Mouse (Mus musculus) cerebral cortex, adult 2 months (tissue): Measurements from ENCODE around the gene Tbx6.

Experiments
- WGBS: fragments of 180-500 bp; shearing (Covaris S2); methylation state at CpG from one replicate; pipeline ENCODE4 v1.1.7; 2018; 5-methylcytosine and 5-hydroxymethylcytosine counted together

The Tbx6 gene

GRCm38 (mm10) chr7:126816494-126816893 lies 35.2 kb downstream of the Tbx6 start:
- WGBS: 83% methylated on average over 8 of the region's 8 CpGs

DNA sequence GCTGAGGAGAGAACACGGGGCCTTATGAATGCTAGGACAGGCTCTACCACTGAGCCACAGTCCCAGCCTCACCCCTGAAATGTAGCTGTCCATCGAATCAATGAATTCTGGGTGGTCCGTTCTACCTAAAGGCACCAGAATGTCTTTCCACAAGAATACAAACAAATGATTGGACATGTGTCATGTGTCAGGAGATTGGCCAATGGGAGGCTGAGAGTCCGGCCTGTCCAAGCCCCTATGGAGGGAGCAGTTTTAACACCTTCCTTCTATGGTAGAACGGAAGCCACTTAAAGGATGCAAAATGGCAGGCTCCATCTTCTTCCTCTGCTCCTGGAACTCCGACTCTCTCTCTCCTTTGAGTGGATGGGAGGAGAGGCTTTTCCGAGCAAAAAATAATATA lies 36.3 kb downstream of the Tbx6 start:
- 87% methylated on average over 7 of the region's 7 CpGs for WGBS

GRCm38 (mm10) chr7:126818818-126819217 lies 37.5 kb downstream of the Tbx6 start:
- 35% methylated on average over 1 of the region's 1 CpGs for WGBS

DNA sequence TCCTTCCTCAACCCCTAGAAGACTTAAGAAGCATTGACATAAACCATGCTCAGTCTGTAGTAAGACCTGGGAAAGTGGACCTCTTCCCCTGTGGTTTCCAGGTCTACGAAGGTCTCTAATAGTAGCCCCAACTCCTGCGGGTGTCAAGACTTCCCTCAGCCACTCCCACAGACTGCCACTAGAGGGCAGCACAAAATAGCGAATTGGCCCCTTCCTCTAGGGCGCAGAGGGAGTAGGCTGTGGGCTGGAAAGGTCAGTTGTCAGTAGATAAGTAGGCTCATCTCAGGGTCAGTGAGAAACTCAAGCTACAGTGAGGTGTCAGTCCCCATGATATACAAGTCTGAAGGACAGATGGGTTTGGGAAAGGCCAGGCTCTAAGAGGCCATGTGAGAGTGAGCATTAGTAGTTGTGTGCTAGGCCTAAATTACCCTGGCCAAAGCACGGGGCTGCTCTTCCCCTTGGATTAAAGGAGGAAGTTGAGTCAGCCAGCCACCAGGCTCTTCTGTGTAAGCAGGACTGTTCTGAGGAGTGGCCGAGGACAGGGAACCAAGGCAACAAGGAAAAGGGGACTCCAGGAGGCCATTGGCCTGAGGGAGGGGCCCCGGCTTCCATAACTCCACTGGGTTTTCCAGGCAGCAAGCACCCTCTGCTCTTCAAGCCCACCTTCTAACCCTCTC lies 40.7 kb downstream of the Tbx6 start:
- 23% methylated on average over 7 of the region's 7 CpGs for WGBS

DNA sequence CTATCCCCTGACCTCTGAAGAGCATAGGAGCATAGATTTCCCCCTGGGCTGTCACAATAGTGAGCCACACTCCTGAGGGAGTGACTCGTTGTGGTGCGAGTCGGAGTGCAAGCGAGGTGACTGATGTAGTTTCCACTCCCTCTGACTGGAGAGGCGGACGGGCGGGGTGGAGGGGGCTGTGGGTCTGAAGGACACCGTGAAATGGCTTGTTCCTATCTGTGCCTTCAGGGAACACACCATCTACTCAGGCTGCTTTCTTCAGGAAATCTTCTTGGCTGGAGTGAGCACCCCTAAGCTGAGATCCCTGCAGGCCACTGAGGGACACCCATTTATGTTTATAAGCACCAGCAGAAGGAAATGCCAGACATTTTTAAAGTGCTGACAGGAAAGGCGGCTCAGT lies 41.5 kb downstream of the Tbx6 start:
- WGBS: 26% methylated on average over 9 of the region's 9 CpGs

- 1% methylated on average over 11 of the region's 19 CpGs for WGBS
Observed at GRCm38 (mm10) chr7:126823202-126823711, 42.0 kb downstream of the Tbx6 start.

GRCm38 (mm10) chr7:126823940-126824339 lies 42.7 kb downstream of the Tbx6 start:
- 21% methylated on average over 10 of the region's 10 CpGs for WGBS

DNA sequence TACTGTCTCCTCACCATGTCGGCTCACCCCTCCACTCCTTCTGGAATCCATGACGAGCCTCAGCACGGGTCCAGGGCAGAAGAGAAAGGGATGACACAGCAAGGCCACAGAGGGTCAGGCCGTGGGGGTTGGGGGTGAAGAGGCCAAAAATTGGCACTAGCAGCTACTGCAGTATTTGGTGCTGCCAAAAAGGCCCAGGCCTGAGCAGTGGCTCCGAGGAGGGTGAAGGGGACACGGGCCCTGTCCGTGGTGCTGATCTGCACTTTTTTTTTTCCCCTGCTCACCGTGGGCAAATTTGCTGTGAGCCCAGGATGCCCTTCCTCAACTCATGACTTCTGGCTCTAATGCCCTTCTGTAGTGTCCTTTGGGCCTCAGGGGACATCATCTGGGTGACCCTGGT lies 44.1 kb downstream of the Tbx6 start:
- 37% methylated on average over 8 of the region's 8 CpGs for WGBS

DNA sequence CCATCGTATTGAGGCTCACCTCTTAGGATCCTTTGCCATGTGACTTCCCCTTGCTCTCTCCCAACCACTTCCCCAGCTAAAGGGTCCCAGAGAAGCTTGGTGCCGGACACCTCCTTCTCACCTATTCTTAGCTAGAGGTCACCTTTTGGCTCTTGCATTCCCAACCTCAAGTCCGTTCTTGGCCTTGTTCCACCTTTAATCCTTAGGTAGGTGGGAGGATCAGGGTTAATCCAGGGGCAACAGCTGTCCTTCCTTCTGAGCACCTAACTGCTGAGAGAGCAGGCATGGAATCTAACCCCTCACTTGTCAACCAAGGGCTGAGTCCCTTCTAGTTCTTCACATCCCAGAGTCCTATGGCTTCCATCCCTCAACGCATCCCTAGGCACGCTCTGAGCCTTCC lies 44.7 kb downstream of the Tbx6 start:
- 76% methylated on average over 5 of the region's 5 CpGs for WGBS

DNA sequence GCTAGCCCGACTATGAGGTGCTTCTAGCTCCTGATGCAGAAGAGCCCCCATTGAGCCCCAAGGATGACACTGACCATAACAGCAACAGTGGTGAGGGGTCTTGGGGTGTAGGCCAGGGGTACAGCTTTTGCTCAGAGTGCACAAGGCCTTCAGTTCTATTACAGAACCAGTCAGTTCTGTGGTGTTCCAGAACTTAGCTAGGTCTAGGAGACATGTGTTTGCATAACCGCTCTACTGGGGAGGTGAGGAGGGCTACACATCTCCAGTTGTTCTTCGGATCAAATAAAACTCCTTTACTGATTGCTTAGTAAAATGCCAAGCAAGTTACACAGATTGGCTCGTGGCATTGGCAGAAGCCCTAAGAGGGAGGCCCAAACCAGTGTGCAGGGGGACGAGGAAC lies 50.3 kb downstream of the Tbx6 start, which contains the start of gene 4930451I11Rik:
Gene 4930451I11Rik (minus strand): TSS at position 101 of the 400 bp plus-strand sequence.
- 36% methylated on average over 5 of the region's 5 CpGs for WGBS

DNA sequence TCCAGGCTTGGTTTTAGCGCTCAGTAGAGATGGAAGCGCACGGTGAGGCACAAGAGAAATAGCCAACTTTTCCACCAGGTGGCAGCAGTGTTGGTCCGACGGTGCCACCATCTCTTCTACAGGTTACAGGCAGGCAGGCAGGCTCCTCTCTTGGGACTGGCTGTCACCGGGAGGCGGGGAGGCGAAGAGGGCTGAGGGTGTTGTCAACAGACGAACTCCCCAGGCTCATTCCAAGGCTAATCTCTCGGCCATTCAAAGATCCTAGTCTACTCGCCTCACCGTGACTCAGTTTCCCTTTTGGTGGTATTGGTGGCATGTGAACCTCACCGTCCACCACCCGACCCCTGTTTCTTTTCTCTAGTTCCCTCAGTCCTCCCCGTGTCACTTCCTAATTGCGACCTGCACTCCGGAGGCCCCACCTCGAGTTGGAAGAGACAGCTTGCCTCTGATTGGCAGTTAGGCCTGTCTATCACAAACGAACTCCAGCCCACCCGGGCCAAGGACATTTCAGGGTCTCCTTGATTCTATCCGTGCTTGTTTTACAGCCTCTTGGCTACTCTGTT lies 50.8 kb downstream of the Tbx6 start:
- WGBS: 1% methylated on average over 21 of the region's 21 CpGs

GRCm38 (mm10) chr7:126833294-126833693 lies 52.0 kb downstream of the Tbx6 start:
- 97% methylated on average over 1 of the region's 1 CpGs for WGBS
